21 mouse cellular contexts compared by ENCODE assay signal in the genomic region with DNA sequence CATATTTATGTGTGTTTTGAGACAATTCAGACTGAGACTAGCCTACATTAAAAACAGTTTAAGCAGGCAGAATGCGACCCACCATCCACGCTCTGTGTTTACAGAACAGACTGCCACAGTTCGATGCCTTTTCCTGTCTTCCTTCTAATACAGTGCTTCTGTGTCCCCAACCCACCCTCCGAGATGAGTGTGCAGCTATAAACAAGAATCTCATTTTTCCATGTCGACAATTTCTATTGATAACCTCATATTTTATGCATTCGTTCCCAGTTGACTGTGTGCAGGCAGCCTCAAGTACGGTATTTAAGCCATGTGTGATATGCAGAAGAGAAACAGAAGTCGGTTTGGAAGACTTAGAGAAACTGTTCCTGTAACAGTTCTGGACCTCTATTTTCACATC. TPM values are rescaled to one million over a fixed set of nuclear protein-coding genes. Genes with fewer than 3 reads are reported as not detected.
DNase-seq lines count a peak whose midpoint lies in the region; ATAC-seq lines count a peak whose summit lies in the region.
"Had no signal": no experiment of that assay in that cellular context is flagged by ENCODE, and none has a peak within 500 bp of the region (broad histone marks: within the 10 kb centered on the region; RNA-seq: fewer than 3 reads in every experiment).

No protein-coding gene starts in this region.

- no peak overlapping the region for H3K4me2 ChIP-seq in forebrain, embryonic 15.5 days (replicated peaks)
- H3K4me2 ChIP-seq in intestine, embryonic 14.5 days (ENCODE audit: low read length): peak overlapping the region; percentile 20; the same call in 1 of the 2 replicates
- no peak overlapping the region for H3K4me2 ChIP-seq in intestine, embryonic 15.5 days (replicated peaks)
- H3K4me2 ChIP-seq in neural tube, embryonic 11.5 days (ENCODE audit: low read depth): no peak overlapping the region
- H3K4me2 ChIP-seq: embryonic facial prominence, embryonic 12.5 days; heart, embryonic 12.5 days; liver, embryonic 13.5 days; midbrain, embryonic 12.5 days; neural tube, embryonic 13.5 days had no signal

- H3K4me3 ChIP-seq in forebrain, embryonic 15.5 days: no peak overlapping the region
- no peak overlapping the region for H3K4me3 ChIP-seq in forebrain, embryonic 10.5 days
- no peak overlapping the region for H3K4me3 ChIP-seq in intestine, embryonic 14.5 days (ENCODE audit: low read depth, low read length)
- no peak overlapping the region for H3K4me3 ChIP-seq in intestine, embryonic 15.5 days (replicated peaks)
- H3K4me3 ChIP-seq in neural tube, embryonic 11.5 days (ENCODE audit: low read depth, low read length): no peak overlapping the region
- H3K4me3 ChIP-seq: embryonic facial prominence, embryonic 12.5 days; heart, embryonic 12.5 days; hindbrain, embryonic 10.5 days; liver, embryonic 13.5 days; midbrain, embryonic 12.5 days; neural tube, embryonic 13.5 days had no signal

- no peak overlapping the region for H3K9ac ChIP-seq in forebrain, embryonic 15.5 days (replicated peaks)
- H3K9ac ChIP-seq in intestine, embryonic 14.5 days (ENCODE audit: low read length): no peak overlapping the region
- H3K9ac ChIP-seq in intestine, embryonic 15.5 days: no peak overlapping the region
- H3K9ac ChIP-seq in neural tube, embryonic 11.5 days (ENCODE audit: low read length): no peak overlapping the region
- H3K9ac ChIP-seq: embryonic facial prominence, embryonic 12.5 days; heart, embryonic 12.5 days; liver, embryonic 13.5 days; midbrain, embryonic 12.5 days; neural tube, embryonic 13.5 days had no signal

- H3K27me3 ChIP-seq in forebrain, embryonic 15.5 days: no peaks in the 10 kb centered on the region
- peaks cover 15% of the 10 kb centered on the region for H3K27me3 ChIP-seq in forebrain, embryonic 10.5 days (ENCODE audit: poor library complexity, severe bottlenecking)
- H3K27me3 ChIP-seq in intestine, embryonic 14.5 days (replicated peaks; ENCODE audit: control insufficient read depth, insufficient read depth, low read length): peaks cover 6% of the 10 kb centered on the region
- peaks cover 5% of the 10 kb centered on the region; the same call in 1 of the 2 replicates for H3K27me3 ChIP-seq in intestine, embryonic 15.5 days (replicated peaks)
- no peaks in the 10 kb centered on the region for H3K27me3 ChIP-seq in neural tube, embryonic 11.5 days (ENCODE audit: control insufficient read depth, insufficient read depth, low read length)
- H3K27me3 ChIP-seq: embryonic facial prominence, embryonic 12.5 days had no signal

- 58% methylated on average over 8 of the region's 8 CpGs for WGBS in forebrain, embryonic 15.5 days
- 91% methylated on average over 8 of the region's 8 CpGs for WGBS in forebrain, embryonic 10.5 days
- WGBS in intestine, embryonic 14.5 days: 31% methylated on average over 8 of the region's 8 CpGs
- WGBS in intestine, embryonic 15.5 days: 38% methylated on average over 8 of the region's 8 CpGs
- 61% methylated on average over 8 of the region's 8 CpGs for WGBS in neural tube, embryonic 11.5 days

- peaks cover 6% of the 10 kb centered on the region; the same call in 1 of the 2 replicates for H3K4me1 ChIP-seq in forebrain, embryonic 15.5 days
- no peaks in the 10 kb centered on the region for H3K4me1 ChIP-seq in forebrain, embryonic 10.5 days
- 0 out of 2 replicates have a peak, but pooled peaks cover 3% of the 10 kb centered on the region for H3K4me1 ChIP-seq in intestine, embryonic 14.5 days (replicated peaks; ENCODE audit: control insufficient read depth, insufficient read depth, low read length)
- H3K4me1 ChIP-seq in intestine, embryonic 15.5 days (replicated peaks): no peaks in the 10 kb centered on the region
- H3K4me1 ChIP-seq in neural tube, embryonic 11.5 days (ENCODE audit: control insufficient read depth, insufficient read depth, low read length): no peaks in the 10 kb centered on the region
- H3K4me1 ChIP-seq: embryonic facial prominence, embryonic 12.5 days; heart, embryonic 12.5 days; hindbrain, embryonic 10.5 days; liver, embryonic 13.5 days; midbrain, embryonic 12.5 days had no signal

- no peak for DNase-seq in forebrain, embryonic 10.5 days (ENCODE audit: extremely low spot score, low spot score)
- DNase-seq in intestine, embryonic 14.5 days (ENCODE audit: low spot score): no peak
- DNase-seq in neural tube, embryonic 11.5 days (ENCODE audit: low spot score): no peak
- DNase-seq in neural tube, embryonic 10.5 days (ENCODE audit: extremely low spot score, low spot score): no peak
- DNase-seq in frontal cortex, postnatal 36 days (ENCODE audit: low spot score in 2 of 2): peak; percentile 13 to 40
- DNase-seq: adrenal gland, postnatal 14 days; cerebellum, postnatal 25 days; kidney, adult 18-20 months; kidney, postnatal 4 days; liver, embryonic 13.5 days; lung, adult 2 months; thymus, postnatal 14 days had no signal

- H3K9me3 ChIP-seq in forebrain, embryonic 15.5 days: no peaks in the 10 kb centered on the region
- H3K9me3 ChIP-seq in forebrain, embryonic 10.5 days: no peaks in the 10 kb centered on the region
- no peaks in the 10 kb centered on the region for H3K9me3 ChIP-seq in intestine, embryonic 14.5 days (ENCODE audit: control insufficient read depth, low read length)
- no peaks in the 10 kb centered on the region for H3K9me3 ChIP-seq in intestine, embryonic 15.5 days
- H3K9me3 ChIP-seq in neural tube, embryonic 11.5 days (ENCODE audit: control insufficient read depth, low read length): no peaks in the 10 kb centered on the region
- H3K9me3 ChIP-seq: embryonic facial prominence, embryonic 12.5 days; hindbrain, embryonic 10.5 days; liver, embryonic 13.5 days had no signal

- H3K27ac ChIP-seq in forebrain, embryonic 15.5 days (replicated peaks): peak overlapping the region; percentile 13
- H3K27ac ChIP-seq in forebrain, embryonic 10.5 days: no peak overlapping the region
- no peak overlapping the region for H3K27ac ChIP-seq in intestine, embryonic 14.5 days (ENCODE audit: low read depth)
- H3K27ac ChIP-seq in intestine, embryonic 15.5 days: no peak overlapping the region
- H3K27ac ChIP-seq in neural tube, embryonic 11.5 days (ENCODE audit: low read depth, low read length): no peak overlapping the region
- H3K27ac ChIP-seq: embryonic facial prominence, embryonic 12.5 days; hindbrain, embryonic 10.5 days; liver, embryonic 13.5 days; midbrain, embryonic 12.5 days; neural tube, embryonic 13.5 days had no signal

- H3K36me3 ChIP-seq in forebrain, embryonic 15.5 days: no peaks in the 10 kb centered on the region
- no peaks in the 10 kb centered on the region for H3K36me3 ChIP-seq in forebrain, embryonic 10.5 days (replicated peaks)
- no peaks in the 10 kb centered on the region for H3K36me3 ChIP-seq in intestine, embryonic 14.5 days (ENCODE audit: control insufficient read depth, insufficient read depth, low read length)
- no peaks in the 10 kb centered on the region for H3K36me3 ChIP-seq in intestine, embryonic 15.5 days
- H3K36me3 ChIP-seq in neural tube, embryonic 11.5 days (ENCODE audit: control insufficient read depth, insufficient read depth, low read length): no peaks in the 10 kb centered on the region
- H3K36me3 ChIP-seq: embryonic facial prominence, embryonic 12.5 days; liver, embryonic 13.5 days; midbrain, embryonic 12.5 days had no signal

- no peak for ATAC-seq in forebrain, embryonic 15.5 days (replicated peaks)
- no peak for ATAC-seq in intestine, embryonic 14.5 days (replicated peaks; ENCODE audit: low FRiP score, low TSS enrichment, low read depth)
- ATAC-seq in intestine, embryonic 15.5 days: no peak
- ATAC-seq in neural tube, embryonic 11.5 days (ENCODE audit: insufficient read depth, low FRiP score, low TSS enrichment): 0 out of 2 replicates have a peak, but pooled peaks have one; percentile 31
- ATAC-seq: CD4-positive, CD25-positive, alpha-beta regulatory T cell, adult 4 months; forebrain, embryonic 14.5 days had no signal

RNA-seq across cellular contexts. Expression of a gene that starts 6.9 kb away (rescaled TPM):
- 8.1 and 8.9 TPM in 2 replicates for polyA plus RNA-seq in forebrain, embryonic 15.5 days (2015; fragmentation: Nextera tagmentation; extraction: Ambion mirVana)
- 2.2 TPM in 2 replicates for polyA plus RNA-seq in forebrain, embryonic 10.5 days (2016; fragmentation: Nextera tagmentation; extraction: Ambion mirVana)
- 4.8 and 5.1 TPM in 2 replicates for polyA plus RNA-seq in intestine, embryonic 14.5 days (2014; fragmentation: Nextera tagmentation; extraction: Ambion mirVana)
- polyA plus RNA-seq in intestine, embryonic 15.5 days (2015; fragmentation: Nextera tagmentation; extraction: Ambion mirVana): 4.4 and 4.7 TPM in 2 replicates
- polyA plus RNA-seq in neural tube, embryonic 11.5 days (2014; fragmentation: Nextera tagmentation; extraction: Ambion mirVana): 6.6 TPM in 2 replicates

Comparison
In these comparisons a context has a peak if more than half of its experiments do, and no peak if none do; other contexts are left out.
1. DNase-seq: peak in frontal cortex, postnatal 36 days (2 of 2); none in forebrain, embryonic 10.5 days (single experiment), intestine, embryonic 14.5 days (single experiment), neural tube, embryonic 11.5 days (single experiment) and neural tube, embryonic 10.5 days (single experiment).